Mouse (Mus musculus) heart, postnatal 14 days (tissue): ENCODE results near the gene Ikzf3. TPM values are rescaled to one million over a fixed set of nuclear protein-coding genes. Genes with fewer than 3 reads are reported as not detected.
A peak's percentile ranks its signal among the peaks of the same experiment; 100 is the strongest.

Experiments
- DNase-seq, 2 experiments: peaks; one replicate each; pipeline ENCODE4 v3.0.0; 2021 to 2022
- intact Hi-C: fragments of 180-260 bp; cut with DNase I; formaldehyde crosslinking; loops from one replicate; pipeline ENCODE4 v1.15.1; 2025
- total RNA-seq, 2 experiments: library from RNA; stranded (reverse); gene quantifications; 2 replicates each; pipeline ENCODE4 v1.2.3; 2021

Gene Ikzf3
- total RNA-seq, 2 experiments from 2014 or later = 0.81 to 5.4 TPM

DNA sequence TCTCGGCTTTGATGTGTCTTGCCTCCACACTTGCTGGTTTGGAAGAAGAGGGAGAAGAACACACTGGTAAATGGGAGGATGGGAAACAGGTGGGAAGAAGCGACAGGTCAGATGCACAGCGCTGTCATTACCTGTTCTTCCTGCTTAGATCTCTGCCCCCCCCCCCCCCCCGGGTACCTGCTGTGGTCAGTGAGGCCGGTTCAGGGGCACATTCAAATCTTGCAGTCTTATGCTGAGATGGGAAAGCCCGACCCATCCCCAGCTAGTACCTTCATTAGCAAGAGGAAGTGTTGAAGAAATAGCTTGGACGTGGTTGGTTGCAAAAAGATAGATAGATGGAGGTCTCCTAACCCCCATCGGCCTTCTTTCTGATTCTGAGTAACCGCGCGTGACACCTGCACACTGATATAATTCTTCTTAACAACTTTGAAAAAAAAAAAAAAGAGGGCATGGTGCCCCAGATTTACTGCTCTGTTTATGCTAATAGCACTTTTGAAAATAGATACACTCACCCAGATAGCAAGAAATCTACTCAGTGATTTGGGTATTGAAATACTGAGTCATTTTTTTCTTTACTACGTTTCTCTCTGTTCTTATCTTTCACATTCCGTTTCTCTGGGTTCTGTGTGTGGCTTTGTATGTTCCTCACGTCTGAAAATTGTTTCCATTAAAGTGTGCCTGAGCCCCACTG is 68.7 kb downstream of the Ikzf3 start:
- DNase-seq = no peak
- intact Hi-C loops = no loop called here

DNA sequence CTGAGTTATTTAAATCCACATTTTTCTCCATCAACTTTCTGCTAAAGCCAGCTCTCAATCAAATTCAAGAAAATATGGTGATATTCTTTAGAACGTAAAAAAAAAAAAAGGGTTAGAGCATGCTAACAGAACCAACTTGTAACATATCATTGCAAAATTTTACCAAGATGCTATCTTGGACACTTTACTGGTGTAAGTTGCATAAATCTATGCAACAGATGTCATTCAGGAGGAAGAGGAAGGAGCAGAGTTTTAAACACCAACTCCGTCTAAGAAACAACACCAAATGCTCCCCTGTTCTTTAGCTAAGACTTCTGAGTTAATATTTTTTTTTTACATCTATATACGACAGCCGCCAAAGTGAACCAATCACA is 69.4 kb downstream of the Ikzf3 start:
- DNase-seq = no peak
- intact Hi-C loops = no loop called here

DNA sequence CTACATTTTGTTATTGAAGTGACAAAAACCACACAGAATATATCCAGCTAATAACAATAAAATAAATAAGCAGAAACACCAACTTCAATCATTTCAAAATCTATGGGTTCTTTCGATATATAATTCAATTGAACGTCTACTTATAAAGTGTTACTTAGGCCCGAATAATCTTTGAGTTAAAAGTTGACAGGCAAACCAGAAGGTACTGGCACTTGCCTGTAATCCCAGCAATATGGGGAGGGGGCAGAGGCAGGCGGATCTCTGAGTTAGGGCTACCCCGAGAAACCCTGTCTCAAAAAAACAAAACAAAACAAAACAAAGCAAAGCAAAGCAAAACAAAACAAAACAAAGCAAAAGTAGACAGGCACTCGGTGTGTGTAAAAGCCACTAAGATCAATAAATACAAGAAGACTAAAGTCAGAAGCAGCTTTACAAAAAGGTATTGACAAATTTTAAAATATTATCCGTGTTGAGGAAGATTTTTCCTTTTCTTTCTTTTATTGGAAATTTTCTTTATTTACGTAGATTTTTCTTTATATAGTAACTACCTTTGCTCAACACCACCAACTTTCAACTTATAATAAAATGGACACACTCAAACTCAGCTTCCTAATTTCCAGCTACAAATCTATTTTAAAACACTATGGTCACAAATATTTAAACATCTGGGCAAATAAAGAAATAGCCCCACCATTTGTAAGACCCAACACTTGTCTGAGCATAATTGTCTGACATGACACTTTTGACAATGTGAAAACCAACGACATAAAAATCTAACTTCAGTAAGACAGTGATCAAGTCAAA is 70.0 kb downstream of the Ikzf3 start:
- intact Hi-C loops = no loop called here
- no peak for DNase-seq

DNA sequence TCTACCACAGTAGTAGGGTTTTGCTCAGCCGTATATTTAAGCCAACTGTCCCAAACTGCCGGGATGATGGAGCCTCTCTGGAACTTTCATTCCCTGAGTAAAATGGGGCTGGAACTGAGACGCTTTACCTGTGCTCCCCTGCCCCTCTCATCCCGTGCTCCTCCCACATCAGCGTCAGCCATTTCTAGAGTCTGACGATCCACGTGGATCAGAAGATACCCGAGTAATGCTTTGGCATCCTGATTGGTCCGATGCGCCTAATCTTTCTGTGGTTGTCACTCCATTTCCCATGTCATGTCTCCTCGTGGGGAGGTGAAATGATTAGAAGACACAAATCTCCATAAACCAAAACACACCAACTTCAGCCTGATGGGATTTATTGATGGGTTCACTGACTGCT is 70.9 kb downstream of the Ikzf3 start:
- no peak for DNase-seq
- intact Hi-C loops = no loop called here

DNA sequence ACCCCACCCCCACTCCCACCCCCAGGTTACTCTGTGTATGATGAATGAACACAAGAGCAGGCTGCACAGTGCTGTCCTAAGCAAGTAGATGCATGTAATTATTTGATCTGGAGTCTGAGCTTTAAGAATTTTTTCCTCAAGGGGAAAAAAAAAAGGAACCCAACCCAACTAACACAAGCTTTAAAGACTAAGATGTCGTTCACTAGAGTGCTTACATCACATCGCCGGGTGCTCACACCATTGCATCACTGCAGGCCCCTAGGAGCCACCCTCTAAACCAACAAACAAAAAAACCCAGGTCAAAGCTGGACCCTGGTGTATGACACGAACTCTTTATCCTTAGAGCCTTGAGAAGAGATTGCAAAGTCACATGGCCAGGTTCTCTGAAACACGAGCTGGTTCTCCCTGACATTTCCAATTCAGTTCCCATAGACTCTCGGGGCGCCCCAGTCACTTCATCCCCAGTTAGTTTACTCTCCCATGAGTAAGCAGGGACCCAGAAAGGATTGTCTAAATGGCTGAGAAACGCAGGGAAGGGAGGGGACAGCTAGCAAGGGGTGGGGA is 71.8 kb downstream of the Ikzf3 start:
- intact Hi-C loops = no loop called here
- no peak for DNase-seq

DNA sequence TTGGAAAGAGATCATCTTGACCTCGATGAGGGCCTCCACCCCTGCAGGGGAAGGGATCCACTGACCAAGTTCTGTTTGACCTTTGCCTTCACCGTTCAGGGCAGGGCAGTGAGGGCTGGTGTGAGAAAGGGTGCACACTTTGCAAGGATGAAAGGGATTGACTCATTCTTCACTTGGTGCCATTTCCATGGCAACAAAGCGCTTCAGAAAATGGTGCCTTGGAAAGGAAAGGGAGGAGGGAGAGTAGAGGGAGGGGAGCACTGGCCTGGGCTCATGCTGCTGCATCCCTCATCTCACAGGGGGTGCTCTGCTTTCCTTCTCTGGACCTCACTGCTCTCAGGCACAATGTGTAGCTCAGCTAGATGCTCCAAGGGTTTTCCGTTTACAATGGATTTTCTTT is 73.1 kb downstream of the Ikzf3 start:
- intact Hi-C loops = no loop called here

DNA sequence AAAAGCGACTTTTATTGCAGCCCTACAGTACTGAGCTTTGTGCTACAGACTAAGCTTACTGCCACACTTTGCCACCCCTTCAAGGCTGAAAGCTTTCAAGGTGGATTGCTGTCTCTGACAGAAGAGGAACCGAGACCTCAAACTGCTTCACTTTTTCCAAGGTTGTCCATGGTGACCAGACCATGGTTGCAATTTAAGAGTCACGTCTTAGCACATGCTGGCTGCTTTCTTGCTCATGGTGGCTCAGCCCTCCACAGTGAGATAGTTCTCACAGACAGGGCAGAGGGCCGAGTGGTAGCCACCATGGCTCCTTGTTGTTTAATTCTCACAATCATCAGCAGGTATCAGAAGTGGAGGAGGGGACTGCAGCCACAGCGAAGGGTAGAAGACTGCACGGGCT is 75.0 kb downstream of the Ikzf3 start:
- intact Hi-C loops = no loop called here
- DNase-seq = no peak

More for the DNA sequence above, 73.1 kb downstream of the Ikzf3 start:
- no peak for DNase-seq

DNA sequence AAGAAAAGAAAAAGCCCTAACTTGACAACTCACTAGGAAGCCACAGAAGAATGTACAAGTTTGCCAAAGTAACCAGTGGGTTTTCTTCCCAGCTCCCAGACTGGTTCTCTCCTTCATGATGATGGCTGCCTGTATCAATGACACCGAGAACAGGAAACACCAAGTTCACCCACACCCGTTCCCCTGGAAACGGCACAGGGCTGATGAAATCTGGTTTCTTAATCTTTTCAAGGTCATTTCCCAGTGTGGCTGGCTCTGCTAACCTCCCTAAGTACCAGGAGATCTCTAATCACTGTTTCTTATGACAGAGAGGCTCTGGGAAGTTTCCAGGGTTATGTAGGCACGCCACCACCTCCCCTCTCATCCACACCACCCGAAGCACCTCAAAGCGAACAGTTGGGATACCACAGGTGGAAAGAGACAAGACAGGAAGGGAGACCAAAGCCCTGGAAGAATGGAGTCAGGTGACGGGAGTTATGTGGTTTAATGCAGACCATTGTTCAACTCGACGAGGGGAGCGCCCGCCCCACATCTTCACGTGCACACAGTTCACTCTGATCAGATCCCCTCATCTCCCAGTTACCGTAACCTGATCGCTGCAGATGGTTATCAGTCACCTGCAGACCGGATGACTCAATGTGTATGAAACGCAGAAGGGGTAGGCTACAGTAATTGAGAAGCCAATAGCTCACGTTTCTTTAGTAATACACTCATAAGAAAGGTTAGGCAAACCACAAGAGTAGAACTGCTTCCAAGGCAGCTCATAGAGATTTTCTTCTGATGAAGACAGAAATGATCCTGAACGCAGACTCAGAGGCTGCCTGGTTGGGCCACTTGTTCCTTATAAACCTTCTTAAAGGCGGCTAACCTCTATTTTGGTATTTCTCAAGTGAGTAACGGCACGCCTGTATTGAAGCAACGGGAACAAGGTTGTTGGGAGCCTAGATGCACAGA is 75.8 kb downstream of the Ikzf3 start:
- intact Hi-C loops = no loop called here
- DNase-seq = no peak

DNA sequence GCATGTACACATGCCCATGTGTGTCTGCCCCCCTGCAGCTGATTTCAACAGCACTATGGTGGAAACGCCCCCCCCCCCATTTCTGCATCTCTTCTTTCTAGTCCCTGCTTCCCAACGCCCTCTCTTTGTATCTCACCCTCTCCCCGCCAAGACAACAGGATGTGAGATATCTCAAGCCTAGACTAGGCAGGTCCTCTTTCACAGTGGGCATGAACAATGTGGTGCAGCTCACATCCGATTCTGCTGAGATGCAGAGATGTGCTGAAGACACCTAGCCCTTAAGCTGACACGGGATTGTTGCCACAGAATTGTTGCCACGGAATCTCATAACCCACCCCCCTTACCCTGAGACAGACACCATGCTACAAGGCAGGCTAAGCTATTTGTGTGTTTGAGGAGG is 81.3 kb downstream of the Ikzf3 start:
- intact Hi-C loops = no loop called here
- DNase-seq = no peak

DNA sequence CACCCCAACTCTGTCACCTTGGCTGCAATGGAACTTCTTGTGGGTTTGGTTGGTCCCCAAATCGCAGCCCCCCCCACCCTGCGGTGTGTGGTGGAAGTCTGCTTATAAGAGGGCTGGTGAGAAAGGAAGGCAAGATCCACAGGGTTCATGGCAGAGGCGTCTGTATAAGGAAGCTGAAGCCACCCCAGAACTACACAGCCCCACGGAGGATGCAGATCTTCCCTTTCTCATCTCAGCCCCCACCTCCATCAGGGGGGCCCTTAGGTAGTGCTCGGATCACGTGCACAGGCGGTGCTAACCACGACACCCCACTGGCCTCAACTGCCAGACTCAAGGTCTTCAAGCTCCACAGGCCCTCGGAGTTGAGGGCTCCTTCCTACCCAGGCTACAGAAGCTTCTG is 81.9 kb downstream of the Ikzf3 start:
- DNase-seq = no peak
- intact Hi-C loops = no loop called here

DNA sequence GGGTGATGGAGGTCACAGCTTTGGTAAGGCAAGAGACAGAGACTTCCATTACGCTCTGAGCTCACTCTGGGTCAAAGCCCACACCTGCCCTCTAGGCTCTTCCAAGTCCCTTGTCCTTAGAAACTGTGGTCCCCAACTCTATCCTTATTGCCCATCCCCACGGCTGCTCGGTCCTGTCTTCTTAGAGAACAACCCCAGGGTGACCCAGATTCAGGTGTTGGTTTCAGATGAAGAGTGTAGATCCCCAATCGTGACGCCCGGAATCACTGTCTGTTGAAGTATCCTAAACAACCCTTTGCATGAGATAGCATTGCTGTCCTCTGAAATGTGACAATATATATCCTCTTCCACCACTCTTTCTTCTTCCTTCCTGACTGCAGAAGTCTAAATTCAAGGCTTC is 83.6 kb downstream of the Ikzf3 start:
- intact Hi-C loops = no loop called here
- DNase-seq = no peak

DNA sequence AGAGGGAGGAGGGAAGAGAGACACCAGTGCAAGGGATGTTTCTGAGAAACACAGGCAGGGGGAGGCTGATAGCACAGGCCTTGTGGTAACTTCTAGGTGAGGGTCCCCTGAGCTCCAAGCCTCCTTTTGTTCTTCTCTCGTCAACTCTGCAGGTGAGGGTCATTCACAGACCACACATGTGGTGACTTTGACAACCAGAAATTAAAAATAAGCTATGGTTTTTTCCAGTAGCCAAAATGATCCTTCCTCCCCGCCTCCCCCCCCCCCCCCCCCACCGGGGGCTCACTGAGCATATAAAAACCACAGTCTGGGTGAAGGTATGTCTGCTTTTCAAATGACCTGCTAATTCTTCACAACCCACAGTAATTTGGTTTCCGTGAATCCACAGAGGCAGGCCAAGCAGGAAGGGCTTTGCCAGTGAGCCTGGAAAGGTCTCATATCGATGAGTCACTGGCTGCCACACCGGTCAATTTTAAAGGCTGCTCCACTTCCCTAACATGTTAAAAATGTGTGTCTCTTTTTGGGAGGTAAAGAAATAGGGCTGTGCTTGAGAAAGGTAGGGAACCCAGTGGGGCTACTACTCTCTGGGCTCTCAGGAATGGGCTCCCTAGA is 84.6 kb downstream of the Ikzf3 start:
- no peak for DNase-seq
- intact Hi-C loops = no loop called here

DNA sequence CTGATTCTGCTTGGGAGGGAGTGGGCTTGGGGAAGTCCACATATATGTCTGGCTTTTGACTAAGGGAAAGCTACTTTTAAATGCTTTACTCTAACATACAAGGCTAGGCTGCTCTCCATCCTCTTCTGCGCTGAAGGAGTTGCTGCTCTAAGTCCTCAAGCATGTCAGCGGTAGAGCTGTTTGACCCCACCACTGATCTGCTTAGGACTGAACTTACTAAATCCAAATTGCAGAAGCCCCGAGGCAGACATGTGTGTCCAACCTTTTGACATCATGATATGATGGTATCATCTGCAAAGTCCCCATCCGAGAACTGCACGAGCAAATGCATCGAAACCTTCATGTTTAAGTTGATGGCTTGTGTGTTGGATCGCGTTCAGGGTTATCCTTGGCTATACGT is 86.0 kb downstream of the Ikzf3 start:
- no peak for DNase-seq
- intact Hi-C loops = loop anchor here (5.0 kb wide), 2 partner anchors 137 to 198 kb away; partner anchors contain the start of gene Lrrc3c

DNA sequence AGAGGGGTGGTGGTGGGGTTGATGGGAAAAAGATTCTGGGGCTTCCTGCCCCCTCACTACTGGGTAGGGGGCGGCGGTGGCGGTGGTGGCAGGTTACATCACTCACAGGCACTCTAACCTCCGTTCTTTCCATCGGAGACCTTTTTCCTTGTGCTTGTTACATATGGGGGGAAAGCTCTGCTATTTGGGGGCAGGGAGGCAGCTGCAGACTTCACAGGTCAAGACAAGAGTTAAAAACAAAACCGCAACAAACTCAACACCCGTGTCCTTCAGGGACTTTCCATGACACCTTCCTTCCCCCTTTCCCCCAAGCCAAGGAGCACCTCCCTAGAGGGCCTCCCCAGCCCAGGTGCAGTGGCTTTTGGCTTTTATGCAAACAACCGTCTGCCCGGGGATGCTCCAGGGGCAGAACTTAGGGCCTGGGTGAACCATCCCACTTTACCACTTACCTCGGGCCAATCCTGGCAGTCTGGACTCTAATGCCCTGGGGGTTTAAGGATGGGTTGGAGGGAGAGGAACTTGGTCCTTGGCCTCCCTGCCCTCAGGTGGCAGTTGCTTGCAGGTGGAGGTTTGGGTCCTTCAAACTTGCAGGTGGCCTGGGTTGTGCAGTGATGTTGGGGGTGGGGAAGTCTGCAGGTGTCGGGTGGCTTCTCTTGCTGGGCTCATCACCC is 86.6 kb downstream of the Ikzf3 start:
- no peak for DNase-seq
- intact Hi-C loops = loop anchor here (5.0 kb wide), 2 partner anchors 138 to 197 kb away; partner anchors contain the start of gene Lrrc3c

DNA sequence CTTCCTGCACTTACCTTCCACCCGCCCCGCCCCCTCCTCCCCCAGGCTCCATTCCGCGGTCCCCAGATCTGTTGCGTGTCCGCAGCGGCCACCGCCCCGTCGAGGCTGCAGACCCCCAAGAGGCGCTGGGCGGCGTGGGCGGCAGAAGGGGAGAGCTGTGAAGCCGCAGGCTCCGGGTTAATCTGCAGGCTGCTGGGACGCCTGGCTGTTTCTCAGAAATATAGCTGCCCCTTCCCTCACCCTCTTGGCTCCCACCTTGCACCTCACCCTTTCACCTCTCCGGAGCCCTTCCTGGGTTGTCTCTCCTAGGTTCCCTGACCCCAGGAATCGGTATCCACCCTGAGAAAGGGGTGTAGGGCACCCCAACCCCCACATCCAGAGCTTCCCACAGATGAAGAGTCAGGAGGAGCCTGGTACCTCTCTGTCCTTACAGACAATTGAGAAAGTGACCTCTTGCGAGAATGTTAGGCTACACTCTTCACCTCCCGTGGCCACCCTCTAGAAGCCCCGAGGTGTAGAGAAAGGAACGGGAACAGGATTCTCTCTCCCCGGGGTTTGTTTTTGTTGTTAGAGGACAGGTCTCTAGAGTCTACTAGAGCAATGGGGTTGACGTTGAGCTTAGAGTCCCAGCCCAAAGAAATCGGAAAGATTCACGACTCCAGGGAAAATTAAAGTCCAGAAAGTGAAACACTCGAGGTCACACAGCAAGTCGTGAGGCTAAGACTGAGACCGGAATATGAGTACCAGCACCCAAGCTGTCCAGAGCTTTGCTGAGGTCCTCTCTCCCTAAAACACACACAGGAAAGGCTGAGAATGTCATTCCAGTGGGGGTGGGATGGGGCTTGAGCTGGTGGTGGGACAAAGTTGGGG is 87.5 kb downstream of the Ikzf3 start:
- intact Hi-C loops = loop anchor here (5.0 kb wide), 2 partner anchors 139 to 196 kb away; partner anchors contain the start of gene Lrrc3c

DNA sequence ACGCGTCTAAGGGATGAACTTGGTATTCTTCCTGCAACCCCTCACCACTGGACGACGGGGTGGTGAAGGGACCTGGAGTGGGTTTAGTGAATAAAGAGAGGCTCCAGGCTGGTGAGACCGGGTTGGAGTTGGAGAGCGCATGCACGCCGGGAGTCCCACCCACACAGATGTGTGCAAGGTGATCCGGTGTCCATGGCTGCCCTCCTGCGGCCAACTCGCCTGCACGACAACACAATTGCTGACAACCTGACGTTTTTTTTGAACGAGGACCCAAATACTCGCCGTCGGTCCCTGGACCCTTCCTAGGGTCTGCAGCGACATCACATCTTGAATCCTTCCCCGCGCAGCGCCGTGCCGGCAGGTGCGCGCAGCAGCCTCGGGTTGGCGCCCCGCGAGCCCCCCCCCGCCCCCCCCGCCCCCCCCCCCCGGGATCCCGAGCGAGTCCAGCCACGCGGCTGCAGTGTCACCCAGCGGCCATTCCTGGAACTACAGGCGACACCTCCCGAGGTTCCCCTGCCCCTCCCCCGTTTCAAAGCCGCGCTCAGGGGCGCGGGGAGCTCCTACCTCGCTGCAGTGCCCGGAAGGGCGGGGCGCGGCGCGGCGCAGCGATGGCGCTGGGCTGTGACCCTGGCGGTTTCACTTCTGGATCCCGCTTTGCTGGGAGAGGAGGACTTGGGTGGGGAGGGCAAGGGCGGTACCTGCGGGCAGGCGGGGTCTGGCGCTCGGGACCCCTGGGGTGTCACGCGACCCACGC is 88.3 kb downstream of the Ikzf3 start:
- intact Hi-C loops = loop anchor here (2.0 to 5.0 kb wide), 4 partner anchors 19 to 195 kb away; partner anchors contain the start of genes Lrrc3c and Mien1
- peak; percentile 85 to 92 for DNase-seq

More for the DNA sequence above, 87.5 kb downstream of the Ikzf3 start:
- DNase-seq = no peak

DNA sequence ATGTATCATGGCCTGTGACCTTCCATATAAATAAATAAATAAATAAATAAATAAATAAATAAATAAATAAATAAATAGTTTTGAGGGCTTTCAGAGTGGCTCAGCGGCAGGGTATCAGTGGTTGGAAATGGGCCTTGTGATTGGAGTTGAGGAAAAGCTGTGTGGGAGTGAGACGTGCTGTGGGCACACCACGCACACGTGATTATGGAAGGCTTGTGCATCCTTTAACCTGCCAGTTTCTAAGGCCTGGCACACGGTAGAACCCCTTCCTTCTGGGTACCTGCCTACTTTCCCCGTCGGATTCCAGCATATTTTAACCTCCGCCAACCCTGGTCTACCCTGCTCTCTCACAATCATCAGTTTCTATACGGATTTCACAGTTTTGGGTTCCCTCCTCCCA is 88.9 kb downstream of the Ikzf3 start:
- DNase-seq = no peak
- intact Hi-C loops = loop anchor here (2.0 to 5.0 kb wide), 4 partner anchors 18 to 195 kb away; partner anchors contain the start of genes Lrrc3c and Mien1
